15 mouse cellular contexts compared by ENCODE assay signal in genomic region chr5:4499036-4499435, GRCm38 (mm10).
DNase-seq lines count a peak whose midpoint lies in the region; ATAC-seq and TF ChIP-seq lines count a peak whose summit lies in the region.
"Had no signal": no experiment of that assay in that cellular context is flagged by ENCODE, and none has a peak within 500 bp of the region (broad histone marks: within the 10 kb centered on the region; RNA-seq: fewer than 3 reads in every experiment).

No protein-coding gene starts in this region.

- no peaks in the 10 kb centered on the region for H3K9me3 ChIP-seq in lung, embryonic 15.5 days
- no peaks in the 10 kb centered on the region for H3K9me3 ChIP-seq in embryonic facial prominence, embryonic 14.5 days (ENCODE audit: control insufficient read depth, low read length)
- no peaks in the 10 kb centered on the region for H3K9me3 ChIP-seq in heart, postnatal 0 days (replicated peaks; ENCODE audit: control insufficient read depth, low read length)
- H3K9me3 ChIP-seq: hindbrain, embryonic 10.5 days; liver, embryonic 13.5 days; stomach, embryonic 15.5 days had no signal

- peak overlapping the region; percentile 14; the same call in 1 of the 2 replicates for H3K4me2 ChIP-seq in lung, embryonic 15.5 days
- H3K4me2 ChIP-seq in embryonic facial prominence, embryonic 14.5 days (ENCODE audit: low read depth, low read length): no peak overlapping the region
- H3K4me2 ChIP-seq in heart, postnatal 0 days (ENCODE audit: low read depth, low read length): peak overlapping the region; percentile 17
- H3K4me2 ChIP-seq: liver, embryonic 13.5 days; stomach, embryonic 15.5 days had no signal

- 6% methylated on average over 4 of the region's 4 CpGs for WGBS in lung, embryonic 15.5 days
- 36% methylated on average over 4 of the region's 4 CpGs for WGBS in embryonic facial prominence, embryonic 14.5 days
- 6% methylated on average over 4 of the region's 4 CpGs for WGBS in heart, postnatal 0 days

- H3K9ac ChIP-seq in lung, embryonic 15.5 days: no peak overlapping the region
- no peak overlapping the region for H3K9ac ChIP-seq in embryonic facial prominence, embryonic 14.5 days (ENCODE audit: low read depth, low read length)
- no peak overlapping the region for H3K9ac ChIP-seq in heart, postnatal 0 days (replicated peaks; ENCODE audit: low read depth, low read length)
- H3K9ac ChIP-seq: liver, embryonic 13.5 days; stomach, embryonic 15.5 days had no signal

- no peak for TF ChIP-seq EP300 in heart, postnatal 0 days (IDR thresholded peaks at IDR 0.05; ENCODE audit: low read depth)

- no peak; the same call in 1 of the 2 replicates for ATAC-seq in lung, embryonic 15.5 days (ENCODE audit: borderline replicate concordance, extremely low read depth, low FRiP score, low TSS enrichment)
- no peak for ATAC-seq in embryonic facial prominence, embryonic 14.5 days (ENCODE audit: low read depth)
- peak; percentile 69 for ATAC-seq in heart, postnatal 0 days (ENCODE audit: insufficient read depth, low read depth)
- ATAC-seq: activated CD4-positive, CD25-positive, alpha-beta regulatory T cell, adult 4 months had no signal

- H3K36me3 ChIP-seq in lung, embryonic 15.5 days: no peaks in the 10 kb centered on the region
- H3K36me3 ChIP-seq in embryonic facial prominence, embryonic 14.5 days (ENCODE audit: control insufficient read depth, insufficient read depth, low read length): no peaks in the 10 kb centered on the region
- H3K36me3 ChIP-seq in heart, postnatal 0 days (replicated peaks; ENCODE audit: control insufficient read depth, insufficient read depth, low read length): no peaks in the 10 kb centered on the region
- H3K36me3 ChIP-seq: hindbrain, embryonic 10.5 days; liver, embryonic 13.5 days; stomach, embryonic 15.5 days had no signal

- TF ChIP-seq CTCF in heart, postnatal 0 days (IDR thresholded peaks at IDR 0.05; ENCODE audit: low read depth): no peak

- intact Hi-C loops in heart, postnatal 25 days (cut with DNase I): loop anchor here (10.0 kb wide), 1 partner anchor 256 kb away; the partner anchor contains the start of gene Fzd1
- intact Hi-C loops in left cerebral cortex, postnatal 10 days (cut with DNase I): no loop called here

- no peak overlapping the region for H3K4me3 ChIP-seq in lung, embryonic 15.5 days
- H3K4me3 ChIP-seq in embryonic facial prominence, embryonic 14.5 days (ENCODE audit: low read depth, low read length): no peak overlapping the region
- no peak overlapping the region for H3K4me3 ChIP-seq in heart, postnatal 0 days (ENCODE audit: low read depth, low read length)
- H3K4me3 ChIP-seq: hindbrain, embryonic 10.5 days; liver, embryonic 13.5 days; megakaryocyte, embryonic 14.5 days; stomach, embryonic 15.5 days had no signal

- H3K27me3 ChIP-seq in lung, embryonic 15.5 days: no peaks in the 10 kb centered on the region
- H3K27me3 ChIP-seq in embryonic facial prominence, embryonic 14.5 days (replicated peaks; ENCODE audit: control insufficient read depth, insufficient read depth, low read length): no peaks in the 10 kb centered on the region
- no peaks in the 10 kb centered on the region for H3K27me3 ChIP-seq in heart, postnatal 0 days (ENCODE audit: control insufficient read depth, insufficient read depth, low read length)
- H3K27me3 ChIP-seq: liver, embryonic 13.5 days; megakaryocyte, embryonic 14.5 days; stomach, embryonic 15.5 days had no signal

- DNase-seq in heart, adult 18-20 months: peak; percentile 20 to 29
- DNase-seq in heart, postnatal 25 days (ENCODE audit: low spot score): no peak
- no peak for DNase-seq in lung, postnatal 14 days
- peak; percentile 44 for DNase-seq in embryonic facial prominence, embryonic 14.5 days (ENCODE audit: low spot score)
- DNase-seq in heart, postnatal 0 days (ENCODE audit: low spot score): peak; percentile 50
- DNase-seq in left cerebral cortex, postnatal 10 days (ENCODE audit: extremely low spot score in 1 of 2, low spot score in 2 of 2): no peak
- DNase-seq in cerebellum, postnatal 25 days: no peak
- DNase-seq: cerebellum, adult 2 months; gastrocnemius, postnatal 10 days; liver, embryonic 13.5 days had no signal

- peaks cover 37% of the 10 kb centered on the region for H3K4me1 ChIP-seq in lung, embryonic 15.5 days
- peaks cover 28% of the 10 kb centered on the region for H3K4me1 ChIP-seq in embryonic facial prominence, embryonic 14.5 days (ENCODE audit: control insufficient read depth, insufficient read depth, low read length)
- peaks cover 13% of the 10 kb centered on the region for H3K4me1 ChIP-seq in heart, postnatal 0 days (ENCODE audit: control insufficient read depth, insufficient read depth)
- H3K4me1 ChIP-seq: liver, embryonic 13.5 days; megakaryocyte, embryonic 14.5 days had no signal

- no peak overlapping the region for H3K27ac ChIP-seq in lung, embryonic 15.5 days
- no peak overlapping the region for H3K27ac ChIP-seq in embryonic facial prominence, embryonic 14.5 days (replicated peaks; ENCODE audit: low read depth, low read length)
- H3K27ac ChIP-seq in heart, postnatal 0 days (ENCODE audit: low read depth): peak overlapping the region; percentile 50; the same call in 1 of the 2 replicates
- H3K27ac ChIP-seq: hindbrain, embryonic 10.5 days; liver, embryonic 13.5 days; stomach, embryonic 15.5 days had no signal

Comparison
In these comparisons a context has a peak if more than half of its experiments do, and no peak if none do; other contexts are left out.
1. DNase-seq: peak in heart, adult 18-20 months (2 of 2), embryonic facial prominence, embryonic 14.5 days (single experiment) and heart, postnatal 0 days (single experiment); none in heart, postnatal 25 days (single experiment), lung, postnatal 14 days (single experiment), left cerebral cortex, postnatal 10 days (0 of 2) and cerebellum, postnatal 25 days (0 of 2).